Mouse (Mus musculus): ENCODE measurements around the gene Zfp53.

Zfp53 gene

GRCm38 (mm10) chr17:21517130-21517671 lies 28.4 kb downstream of the Zfp53 start:
- no peak for DNase-seq (ENCODE audit: low spot score in 2 of 2)

GRCm38 (mm10) chr17:21526270-21526669 lies 37.5 kb downstream of the Zfp53 start:
- no peak for DNase-seq (ENCODE audit: low spot score in 2 of 2)

DNA sequence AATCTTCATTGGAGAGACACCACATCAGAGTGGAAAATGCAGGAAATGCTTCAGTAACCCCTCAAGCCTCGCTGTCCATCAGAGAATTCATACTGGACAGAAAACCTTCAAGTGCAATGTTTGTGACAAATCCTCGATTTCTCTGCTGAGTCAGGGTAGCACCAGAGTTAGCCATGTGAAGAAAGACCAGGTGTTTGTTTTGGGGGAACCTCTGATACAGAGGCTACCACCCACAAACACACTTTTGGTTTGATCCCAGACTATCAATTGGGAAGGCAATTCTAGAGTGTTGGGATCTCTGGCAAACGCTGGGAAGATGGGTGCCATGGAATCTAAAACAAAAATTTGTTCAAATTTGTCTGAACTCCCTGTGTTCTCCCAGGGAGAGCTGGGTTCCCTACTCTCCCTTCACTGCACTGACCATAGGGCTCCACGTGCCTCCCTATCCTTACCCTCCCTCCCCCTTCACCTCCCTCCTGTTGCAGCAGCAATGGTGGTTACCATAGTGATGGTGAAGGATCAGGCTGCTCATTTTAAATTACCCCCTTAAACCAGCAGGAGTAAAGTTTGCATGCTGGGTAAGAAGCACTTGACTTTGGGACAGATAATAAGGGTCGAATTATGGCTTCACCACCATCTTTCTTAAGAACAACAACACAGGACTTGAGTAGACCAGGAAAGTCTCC lies 42.0 kb downstream of the Zfp53 start:
- DNase-seq (ENCODE audit: low spot score in 2 of 2): no peak

GRCm38 (mm10) chr17:21531621-21532020 lies 42.8 kb downstream of the Zfp53 start:
- DNase-seq (ENCODE audit: low spot score in 2 of 2): peak in 1 of 2 experiments; percentile 55

DNA sequence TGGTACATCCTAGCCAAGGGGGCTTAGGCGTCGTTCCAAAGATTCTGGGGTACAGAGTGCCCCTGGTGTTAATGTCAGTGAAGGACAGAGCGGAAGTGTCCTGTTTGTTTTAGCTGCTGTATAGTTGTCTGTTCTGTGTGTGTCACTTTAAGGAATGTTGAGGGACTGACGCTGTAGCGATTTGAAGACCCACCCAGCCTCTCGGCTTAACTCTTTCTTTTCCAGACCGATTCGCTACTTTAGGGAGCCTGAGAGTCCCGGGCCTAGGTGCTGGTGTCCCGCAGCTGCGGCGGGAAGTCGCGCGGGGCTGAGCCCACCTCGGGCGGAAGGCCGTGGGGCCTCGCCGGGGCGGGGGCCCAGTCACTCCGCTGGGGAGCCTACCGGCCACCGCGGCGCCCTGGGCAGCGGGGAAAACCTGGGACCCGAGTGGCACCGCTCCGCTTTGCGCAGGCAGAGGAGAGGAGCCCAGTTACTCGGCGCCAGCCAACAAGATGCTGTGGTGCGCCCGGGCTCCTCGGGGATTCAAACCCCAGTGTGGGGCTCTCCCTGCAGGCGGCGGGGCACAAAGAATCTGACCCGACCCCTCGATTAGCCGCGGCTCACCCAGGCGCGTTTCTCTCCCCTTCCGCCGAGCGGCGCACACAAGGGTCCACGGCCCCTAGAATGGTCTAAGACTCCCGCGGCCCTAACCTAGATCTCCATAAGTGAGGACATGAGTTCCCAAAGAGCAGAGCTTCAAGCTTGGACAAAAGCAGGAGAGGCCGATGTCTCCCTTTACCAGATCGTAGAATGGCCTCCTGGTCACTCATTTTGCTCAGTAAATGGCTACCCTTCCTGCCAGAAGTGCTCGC lies 43.5 kb downstream of the Zfp53 start:
- peak; percentile 48 to 81 for DNase-seq (ENCODE audit: low spot score in 2 of 2)

DNA sequence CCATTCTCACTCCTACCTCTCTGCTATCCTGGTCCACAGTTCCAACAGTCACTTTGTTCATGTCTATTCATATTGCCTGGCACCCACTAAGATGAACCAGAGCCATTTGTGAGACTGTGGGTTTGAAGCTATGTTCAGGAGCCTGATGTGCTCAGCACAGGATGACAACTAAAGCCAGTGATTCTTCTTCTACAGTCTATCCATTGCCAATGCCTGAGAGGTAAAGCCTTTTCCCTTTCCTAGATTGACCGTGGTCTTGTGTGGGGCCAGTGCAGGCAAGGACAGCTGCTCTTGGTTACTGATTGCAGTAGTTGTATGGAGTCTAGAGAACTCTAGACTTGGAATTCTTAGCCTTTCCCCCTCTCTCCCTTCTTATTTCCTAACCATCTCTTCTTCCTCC lies 45.2 kb downstream of the Zfp53 start:
- DNase-seq (ENCODE audit: low spot score in 2 of 2): no peak

DNA sequence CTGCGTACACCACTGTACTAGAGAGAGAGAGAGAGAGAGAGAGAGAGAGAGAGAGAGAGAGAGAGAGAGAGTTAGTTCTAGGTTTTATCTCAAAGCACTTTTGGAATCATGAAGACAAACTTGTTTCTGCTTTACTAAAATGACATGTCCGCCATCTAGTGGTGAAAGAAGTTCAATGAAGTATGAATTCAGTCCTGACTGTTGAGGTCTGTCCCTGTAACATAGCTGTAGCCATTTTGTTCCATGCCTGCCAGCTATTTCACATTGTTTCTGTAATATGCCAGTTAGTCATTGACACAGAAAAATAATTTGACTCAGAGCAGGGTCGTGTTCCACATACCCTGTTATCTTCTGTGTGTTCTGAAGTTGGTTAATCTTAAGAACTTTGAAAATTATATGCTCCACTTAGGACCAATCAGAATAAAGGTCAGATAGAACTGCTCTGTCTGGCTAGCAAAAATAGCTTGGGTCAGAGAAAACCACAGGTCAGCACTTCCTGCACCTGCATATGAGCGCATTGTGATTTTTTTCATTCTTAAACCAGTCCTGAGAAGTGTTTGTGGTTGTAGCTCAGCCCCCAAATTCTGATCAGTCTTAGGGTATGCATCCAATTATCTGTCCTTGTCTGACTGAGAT lies 45.8 kb downstream of the Zfp53 start:
- DNase-seq (ENCODE audit: low spot score in 2 of 2): peak; percentile 36 to 57

GRCm38 (mm10) chr17:21535096-21536001 lies 46.6 kb downstream of the Zfp53 start, which contains the start of gene Zfp52:
TSS of gene Zfp52 (plus strand) at chr17:21535539.
- DNase-seq (ENCODE audit: low spot score in 2 of 2): peak; percentile 55 to 80

DNA sequence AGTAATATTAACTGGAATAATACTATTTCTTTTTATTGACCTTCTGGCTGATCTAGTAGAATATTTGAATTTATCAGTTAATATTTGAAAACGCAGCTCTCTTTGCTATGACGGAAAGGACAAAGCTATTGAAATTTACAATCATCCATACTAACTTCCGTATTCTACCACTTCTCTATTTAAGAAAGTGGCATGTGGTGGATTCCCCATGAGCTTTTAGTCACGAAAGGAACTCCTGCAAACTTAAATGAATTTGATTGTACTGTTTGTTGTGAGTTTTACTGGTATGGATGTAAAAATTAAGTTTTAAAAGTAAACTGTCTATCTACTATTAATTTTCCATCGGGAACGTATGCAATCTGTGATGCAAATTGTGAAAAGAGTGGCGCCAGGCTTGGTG lies 47.3 kb downstream of the Zfp53 start:
- DNase-seq (ENCODE audit: low spot score in 2 of 2): no peak

DNA sequence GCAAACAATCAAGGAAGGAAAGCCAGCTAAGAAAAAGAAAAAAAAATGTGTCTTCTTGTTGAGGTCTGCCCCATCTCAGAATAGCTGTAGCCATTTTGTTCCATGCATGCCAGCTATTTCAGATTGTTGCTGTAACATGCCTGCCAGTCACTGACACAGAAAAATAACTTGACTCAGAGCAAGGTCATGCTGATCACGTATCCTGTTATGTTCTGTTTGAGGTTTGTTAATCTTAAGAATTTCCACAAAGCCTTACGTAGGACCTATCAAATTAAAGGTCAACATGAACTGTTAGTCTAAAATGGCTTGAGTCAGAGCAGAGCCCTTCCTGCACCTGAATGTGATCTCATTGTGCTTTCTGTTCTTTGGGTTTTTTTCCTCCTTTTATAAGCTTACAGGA lies 47.9 kb downstream of the Zfp53 start:
- DNase-seq (ENCODE audit: low spot score in 2 of 2): no peak

- no peak for DNase-seq (ENCODE audit: low spot score in 2 of 2)
Observed at GRCm38 (mm10) chr17:21557831-21558230, 69.0 kb downstream of the Zfp53 start.

All from spleen, postnatal 4 days (tissue).